Mouse (Mus musculus): Measurements from ENCODE around the gene 4833439L19Rik. TPM values are rescaled to one million over a fixed set of nuclear protein-coding genes. Genes with fewer than 3 reads are reported as not detected.

4833439L19Rik gene
- polyA plus RNA-seq, 1 experiment = 60.8 TPM

DNA sequence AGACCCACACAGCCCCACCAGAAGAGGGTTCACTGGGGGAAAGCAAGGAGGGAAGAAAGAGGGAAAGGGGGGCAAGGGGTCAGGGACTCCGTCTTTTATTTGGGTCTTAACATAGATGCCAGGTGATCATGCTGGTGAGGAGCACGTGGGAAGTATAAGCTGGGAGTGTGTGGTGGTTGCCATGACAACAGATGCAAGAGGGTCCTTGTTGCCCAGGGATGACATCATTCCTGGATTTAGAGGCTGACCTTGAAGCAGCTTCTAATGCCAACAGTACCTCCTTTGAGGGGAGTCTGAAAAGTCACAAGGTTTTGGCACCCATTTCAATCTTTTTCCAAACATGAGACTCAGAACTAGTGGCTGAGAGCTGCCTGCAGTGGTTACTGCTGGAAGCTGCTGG is 6.4 kb upstream of the 4833439L19Rik start:
- Histone ChIP-seq H3K4me3 (ENCODE audit: control insufficient read depth, low read depth, low read length) (no peak overlapping the region), H3K27me3 (ENCODE audit: control insufficient read depth, insufficient read depth, low read length) (no peaks in the 10 kb centered on the region), H3K4me1 (ENCODE audit: control insufficient read depth, insufficient read depth, low read length) (peaks cover 6% of the 10 kb centered on the region), H3K36me3 (ENCODE audit: control insufficient read depth, insufficient read depth, low read length) (no peaks in the 10 kb centered on the region), H3K27ac (ENCODE audit: control insufficient read depth, insufficient read depth, low read depth, low read length) (no peak overlapping the region)
- TF ChIP-seq CTCF (IDR thresholded peaks at IDR 0.05; ENCODE audit: control insufficient read depth, insufficient read depth, insufficient replicate concordance, low read depth, low read length) (no peak), POLR2A (IDR thresholded peaks at IDR 0.05; ENCODE audit: control insufficient read depth, low read depth, low read length) (no peak)

DNA sequence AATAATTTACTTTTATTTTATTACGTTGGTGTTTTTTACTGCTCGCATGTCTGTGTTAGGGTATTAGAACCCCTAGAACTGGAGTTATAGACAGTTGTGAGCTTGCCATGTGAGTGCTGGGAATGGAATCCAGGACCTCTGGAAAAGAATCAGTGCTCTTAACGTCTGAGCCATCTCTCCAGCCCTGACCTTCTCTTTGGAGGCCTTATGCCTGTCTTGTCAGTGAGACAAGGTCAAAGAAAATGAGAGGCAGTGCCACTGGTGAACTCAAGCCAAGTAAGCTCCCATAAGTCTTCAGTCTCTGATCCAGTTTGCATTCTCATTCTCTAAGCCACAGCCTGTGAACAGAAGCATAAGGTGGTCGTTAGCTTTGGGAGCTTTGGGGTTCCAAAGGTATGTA is 5.5 kb upstream of the 4833439L19Rik start:
- peaks cover 8% of the 10 kb centered on the region for H3K4me1 ChIP-seq (ENCODE audit: control insufficient read depth, insufficient read depth, low read length)
- no peaks in the 10 kb centered on the region for H3K36me3 ChIP-seq (ENCODE audit: control insufficient read depth, insufficient read depth, low read length)
- no peak overlapping the region for H3K4me3 ChIP-seq (ENCODE audit: control insufficient read depth, low read depth, low read length)
- H3K27ac ChIP-seq (ENCODE audit: control insufficient read depth, insufficient read depth, low read depth, low read length) = no peak overlapping the region
- TF ChIP-seq POLR2A (IDR thresholded peaks at IDR 0.05; ENCODE audit: control insufficient read depth, low read depth, low read length) = no peak
- no peak for TF ChIP-seq CTCF (IDR thresholded peaks at IDR 0.05; ENCODE audit: control insufficient read depth, insufficient read depth, insufficient replicate concordance, low read depth, low read length)
- H3K27me3 ChIP-seq (ENCODE audit: control insufficient read depth, insufficient read depth, low read length) = no peaks in the 10 kb centered on the region

DNA sequence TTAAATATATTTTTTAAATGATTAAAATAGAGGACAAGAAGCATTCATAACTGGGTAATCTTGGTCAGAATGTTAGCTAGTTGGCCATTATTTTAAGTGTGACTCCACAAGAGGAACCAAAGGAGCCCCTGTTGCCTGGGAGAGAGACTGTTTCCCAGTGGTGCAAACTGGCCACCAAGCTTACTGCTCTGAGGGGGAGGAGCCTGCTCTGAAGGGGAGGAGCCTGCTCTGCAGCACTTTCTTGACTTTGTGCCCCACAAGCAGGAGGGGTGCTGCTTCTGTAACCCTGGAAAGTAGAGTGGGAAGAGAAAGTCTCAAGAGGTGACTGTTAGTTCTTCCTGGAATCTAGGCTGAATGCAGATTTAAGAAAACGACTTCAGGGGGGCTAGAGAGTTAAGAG is 4.0 kb upstream of the 4833439L19Rik start:
- Histone ChIP-seq H3K27ac (ENCODE audit: control insufficient read depth, insufficient read depth, low read depth, low read length) (no peak overlapping the region), H3K4me3 (ENCODE audit: control insufficient read depth, low read depth, low read length) (no peak overlapping the region), H3K36me3 (ENCODE audit: control insufficient read depth, insufficient read depth, low read length) (no peaks in the 10 kb centered on the region), H3K27me3 (ENCODE audit: control insufficient read depth, insufficient read depth, low read length) (no peaks in the 10 kb centered on the region), H3K4me1 (ENCODE audit: control insufficient read depth, insufficient read depth, low read length) (peaks cover 7% of the 10 kb centered on the region)
- TF ChIP-seq CTCF (IDR thresholded peaks at IDR 0.05; ENCODE audit: control insufficient read depth, insufficient read depth, insufficient replicate concordance, low read depth, low read length) = no peak
- TF ChIP-seq POLR2A (IDR thresholded peaks at IDR 0.05; ENCODE audit: control insufficient read depth, low read depth, low read length) = no peak

DNA sequence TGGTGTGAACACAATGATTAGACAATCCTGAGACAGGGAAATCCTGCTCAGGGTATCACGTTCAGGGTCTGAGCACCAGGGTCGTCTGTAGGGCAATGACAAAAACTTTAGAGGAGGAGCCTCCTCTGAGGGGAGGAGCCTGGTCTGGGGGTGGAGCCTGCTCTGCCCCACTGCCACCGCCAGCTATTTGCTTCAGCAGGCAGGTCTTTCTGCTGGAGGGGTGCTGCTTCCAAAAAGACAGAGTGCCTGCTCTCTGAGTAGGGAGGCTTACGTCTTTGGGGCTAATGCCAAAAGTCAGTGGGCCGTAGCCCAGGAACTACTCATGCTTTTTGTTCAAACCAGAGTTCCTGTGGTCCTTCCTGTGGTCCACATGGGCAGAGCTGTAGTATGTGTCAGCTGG is 3.1 kb upstream of the 4833439L19Rik start:
- Histone ChIP-seq H3K4me1 (ENCODE audit: control insufficient read depth, insufficient read depth, low read length) (peaks cover 6% of the 10 kb centered on the region), H3K4me3 (ENCODE audit: control insufficient read depth, low read depth, low read length) (no peak overlapping the region), H3K27me3 (ENCODE audit: control insufficient read depth, insufficient read depth, low read length) (no peaks in the 10 kb centered on the region), H3K27ac (ENCODE audit: control insufficient read depth, insufficient read depth, low read depth, low read length) (no peak overlapping the region), H3K36me3 (ENCODE audit: control insufficient read depth, insufficient read depth, low read length) (no peaks in the 10 kb centered on the region; the same call in 1 of the 2 replicates)
- no peak for TF ChIP-seq CTCF (IDR thresholded peaks at IDR 0.05; ENCODE audit: control insufficient read depth, insufficient read depth, insufficient replicate concordance, low read depth, low read length)
- no peak for TF ChIP-seq POLR2A (IDR thresholded peaks at IDR 0.05; ENCODE audit: control insufficient read depth, low read depth, low read length)

DNA sequence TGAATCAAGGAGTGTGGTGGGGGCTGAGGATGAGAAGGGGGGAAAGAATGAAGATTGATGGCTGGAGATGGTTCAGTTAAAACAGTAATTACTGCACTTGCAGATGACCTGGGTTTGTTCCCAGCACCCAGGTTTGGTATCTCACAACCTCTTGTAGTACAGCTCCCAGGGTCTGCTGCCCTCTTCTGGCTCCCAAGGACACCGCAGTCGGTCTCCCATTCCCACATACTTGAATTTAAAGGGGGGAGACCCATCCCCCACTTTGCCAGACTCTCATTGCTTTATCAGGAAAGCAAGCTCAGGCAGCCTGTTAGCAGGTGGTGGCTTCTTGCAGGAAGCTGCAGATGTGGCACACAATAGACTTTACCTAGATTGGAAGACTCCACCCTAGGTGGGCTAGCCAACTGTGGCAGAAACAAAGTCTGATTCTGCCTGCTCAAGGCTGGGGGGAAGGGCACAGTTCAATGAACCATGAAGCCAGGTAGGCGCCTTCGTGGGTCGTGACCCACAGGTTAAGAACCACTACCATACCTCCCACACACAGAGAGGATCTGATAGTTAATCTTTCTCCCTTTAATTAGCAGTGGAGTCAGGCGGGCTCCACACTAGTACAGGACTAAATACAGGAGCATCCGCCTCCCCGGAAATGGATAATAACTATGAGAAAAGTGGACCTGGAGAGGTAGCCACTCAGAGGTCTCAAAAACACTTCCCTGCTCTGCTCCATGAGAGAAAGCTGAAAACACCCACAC is 535 bp upstream of the 4833439L19Rik start:
- peaks cover 6% of the 10 kb centered on the region for H3K4me1 ChIP-seq (ENCODE audit: control insufficient read depth, insufficient read depth, low read length)
- peak overlapping the region; percentile 93 for H3K4me3 ChIP-seq (ENCODE audit: control insufficient read depth, low read depth, low read length)
- H3K27ac ChIP-seq (ENCODE audit: control insufficient read depth, insufficient read depth, low read depth, low read length) = peak overlapping the region; percentile 70
- H3K27me3 ChIP-seq (ENCODE audit: control insufficient read depth, insufficient read depth, low read length) = no peaks in the 10 kb centered on the region
- H3K36me3 ChIP-seq (ENCODE audit: control insufficient read depth, insufficient read depth, low read length) = peaks cover 2% of the 10 kb centered on the region
- TF ChIP-seq CTCF (IDR thresholded peaks at IDR 0.05; ENCODE audit: control insufficient read depth, insufficient read depth, insufficient replicate concordance, low read depth, low read length) (no peak), POLR2A (IDR thresholded peaks at IDR 0.05; ENCODE audit: control insufficient read depth, low read depth, low read length) (no peak)

DNA sequence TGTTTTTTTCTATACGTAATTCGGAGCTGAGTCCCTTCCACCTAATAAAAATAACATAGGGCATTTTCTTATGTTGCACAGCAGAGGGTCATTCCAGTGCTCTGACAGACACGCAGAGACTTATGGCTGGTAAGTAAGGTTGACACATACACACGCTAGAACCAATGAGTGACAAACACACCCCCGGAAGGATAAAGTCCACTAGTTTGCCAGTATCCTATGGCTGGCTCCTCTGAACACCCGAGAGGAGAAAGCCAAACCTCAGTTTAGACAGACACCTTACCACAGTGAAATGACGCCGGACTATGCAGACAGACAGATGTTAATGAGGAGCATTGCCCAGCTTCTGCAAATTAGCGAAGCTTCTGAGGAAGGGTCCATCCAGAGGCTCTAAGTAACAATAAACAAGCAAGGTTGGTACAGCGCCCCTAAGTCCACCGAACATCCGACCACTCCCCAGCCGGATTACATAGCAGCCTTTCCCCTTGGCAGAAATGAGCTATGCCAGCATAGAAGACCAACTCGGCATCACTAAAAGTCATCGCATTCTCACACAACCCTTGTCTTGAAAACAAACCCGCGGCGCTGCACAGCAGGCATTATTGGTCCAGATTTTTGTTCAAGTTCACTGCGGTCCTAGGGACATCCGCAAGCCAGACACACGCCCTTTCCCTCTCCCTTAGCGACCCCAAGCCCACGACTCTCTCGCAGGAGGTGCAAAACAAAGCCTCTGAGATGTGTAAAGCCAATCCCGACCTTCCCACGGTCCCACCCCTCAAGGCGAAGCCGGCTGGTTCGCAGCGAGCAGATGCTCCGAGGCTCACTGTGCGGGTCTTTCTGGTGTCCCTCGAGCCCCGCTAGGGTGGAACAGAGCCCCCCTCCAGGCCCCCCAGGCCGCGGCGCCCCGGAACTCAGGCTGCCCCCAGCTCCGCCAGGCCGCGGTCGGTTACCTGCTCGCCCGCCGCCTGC is 719 bp downstream of the 4833439L19Rik start:
- peaks cover 6% of the 10 kb centered on the region for H3K4me1 ChIP-seq (ENCODE audit: control insufficient read depth, insufficient read depth, low read length)
- no peaks in the 10 kb centered on the region for H3K27me3 ChIP-seq (ENCODE audit: control insufficient read depth, insufficient read depth, low read length)
- peak overlapping the region; percentile 93 for H3K4me3 ChIP-seq (ENCODE audit: control insufficient read depth, low read depth, low read length)
- peaks cover 3% of the 10 kb centered on the region for H3K36me3 ChIP-seq (ENCODE audit: control insufficient read depth, insufficient read depth, low read length)
- no peak for TF ChIP-seq POLR2A (IDR thresholded peaks at IDR 0.05; ENCODE audit: control insufficient read depth, low read depth, low read length)
- H3K27ac ChIP-seq (ENCODE audit: control insufficient read depth, insufficient read depth, low read depth, low read length) = peak overlapping the region; percentile 83

DNA sequence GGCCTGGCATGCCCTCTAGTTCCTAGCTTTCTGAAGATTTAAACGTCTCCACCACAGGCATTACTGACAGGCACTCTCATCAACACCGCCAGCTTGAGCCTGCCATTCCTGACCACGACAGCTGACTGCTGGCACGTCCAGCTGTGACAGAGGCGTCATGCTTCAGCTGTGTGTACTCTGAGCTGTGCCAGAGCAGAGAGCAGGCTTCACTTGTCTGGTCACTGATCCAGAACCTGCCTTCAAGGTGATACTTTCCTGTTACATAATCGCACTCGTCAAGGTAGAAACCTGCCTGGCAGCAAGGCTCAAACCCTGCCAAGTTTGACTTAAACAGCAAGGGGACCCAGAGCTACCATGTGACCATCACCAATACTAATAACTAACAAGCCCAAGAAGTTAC is 2.7 kb downstream of the 4833439L19Rik start:
- Histone ChIP-seq H3K36me3 (ENCODE audit: control insufficient read depth, insufficient read depth, low read length) (peaks cover 5% of the 10 kb centered on the region), H3K4me1 (ENCODE audit: control insufficient read depth, insufficient read depth, low read length) (peaks cover 6% of the 10 kb centered on the region)
- no peak for TF ChIP-seq POLR2A (IDR thresholded peaks at IDR 0.05; ENCODE audit: control insufficient read depth, low read depth, low read length)
- TF ChIP-seq CTCF (IDR thresholded peaks at IDR 0.05; ENCODE audit: control insufficient read depth, insufficient read depth, insufficient replicate concordance, low read depth, low read length) = no peak

More for the DNA sequence above, 2.7 kb downstream of the 4833439L19Rik start:
- Histone ChIP-seq H3K4me3 (ENCODE audit: control insufficient read depth, low read depth, low read length) (no peak overlapping the region), H3K27ac (ENCODE audit: control insufficient read depth, insufficient read depth, low read depth, low read length) (no peak overlapping the region), H3K27me3 (ENCODE audit: control insufficient read depth, insufficient read depth, low read length) (no peaks in the 10 kb centered on the region)

Measured in testis, adult 2 months (tissue).